Mouse (Mus musculus) intestine, embryonic 14.5 days (tissue): ENCODE results near the gene Ttc37. TPM values are rescaled to one million over a fixed set of nuclear protein-coding genes. Genes with fewer than 3 reads are reported as not detected.

Source experiments
- ATAC-seq: fragments of 200-750 bp; cut with Nextera tagmentation; replicated peaks from 2 replicates; pipeline ENCODE4 v1.8.0; 2017; ENCODE audit warnings: low read depth, moderate number of reproducible peaks, moderate TSS enrichment, moderate library complexity; ENCODE audit not compliant: low FRiP score, low TSS enrichment
- DNase-seq: peaks from one replicate; pipeline ENCODE4 v3.0.0-alpha.2; 2018; ENCODE audit warnings: low spot score
- H3K27ac ChIP-seq: fragments of 300-500 bp; sonication (generic); 2 replicates; pipeline ENCODE4 v1.5.1; 2014; ENCODE audit warnings: low read depth, mild to moderate bottlenecking, control low read depth
- H3K27me3 ChIP-seq: fragments of 300-500 bp; sonication (generic); replicated peaks from 2 replicates; pipeline ENCODE4 v1.6.1; 2014; ENCODE audit warnings: low read length, control low read depth; ENCODE audit not compliant: control insufficient read depth, insufficient read depth
- H3K36me3 ChIP-seq: fragments of 300-500 bp; sonication (generic); 2 replicates; pipeline ENCODE4 v1.6.1; 2014; ENCODE audit warnings: low read length, control low read depth; ENCODE audit not compliant: control insufficient read depth, insufficient read depth
- H3K4me1 ChIP-seq: fragments of 300-500 bp; sonication (generic); replicated peaks from 2 replicates; pipeline ENCODE4 v1.6.1; 2014; ENCODE audit warnings: low read length, control low read depth, mixed read lengths; ENCODE audit not compliant: control insufficient read depth, insufficient read depth
- H3K4me2 ChIP-seq: fragments of 300-500 bp; sonication (generic); 2 replicates; pipeline ENCODE4 v1.6.1; 2014; ENCODE audit warnings: low read length
- H3K4me3 ChIP-seq: fragments of 300-500 bp; sonication (generic); 2 replicates; pipeline ENCODE4 v1.5.1; 2014; ENCODE audit warnings: low read depth, low read length, control low read depth, mixed read lengths
- H3K9ac ChIP-seq: fragments of 300-500 bp; sonication (generic); 2 replicates; pipeline ENCODE4 v1.6.1; 2014; ENCODE audit warnings: mild to moderate bottlenecking, low read length
- H3K9me3 ChIP-seq: fragments of 300-500 bp; sonication (generic); 2 replicates; pipeline ENCODE4 v1.6.1; 2016; ENCODE audit warnings: low read length, control low read depth; ENCODE audit not compliant: control insufficient read depth
- WGBS: fragments of 180-500 bp; shearing (Covaris S2); extraction: QIAGEN DNeasy Blood & Tissue Kit; methylation state at CpG from one replicate; pipeline ENCODE4 v1.1.7; 2014; 5-methylcytosine and 5-hydroxymethylcytosine counted together
- polyA plus RNA-seq: library from polyadenylated mRNA; unstranded; fragments of >200 nt; fragmentation: Nextera tagmentation; extraction: Ambion mirVana; gene quantifications from 2 replicates; pipeline ENCODE4 v1.2.1, GENCODE M21; 2014

Gene Ttc37
- polyA plus RNA-seq, 1 experiment from 2014 or later = 17.3 TPM

- H3K36me3 ChIP-seq = peaks cover 69% of the 10 kb centered on the region
- H3K27ac ChIP-seq = no peak overlapping the region
- H3K9me3 ChIP-seq = no peaks in the 10 kb centered on the region
- no peak overlapping the region for H3K9ac ChIP-seq
- no peak overlapping the region for H3K4me2 ChIP-seq
- H3K4me1 ChIP-seq = no peaks in the 10 kb centered on the region
- ATAC-seq = no peak
- WGBS = 91% methylated on average over 4 of the region's 4 CpGs
- DNase-seq = no peak
- no peak overlapping the region for H3K4me3 ChIP-seq
- no peaks in the 10 kb centered on the region for H3K27me3 ChIP-seq
Observed at GRCm38 (mm10) chr13:76132415-76132814, 33.9 kb downstream of the Ttc37 start.

- Histone ChIP-seq H3K9me3 (no peaks in the 10 kb centered on the region), H3K4me2 (no peak overlapping the region), H3K4me3 (no peak overlapping the region), H3K36me3 (peaks cover 79% of the 10 kb centered on the region), H3K27me3 (no peaks in the 10 kb centered on the region), H3K9ac (no peak overlapping the region), H3K4me1 (no peaks in the 10 kb centered on the region), H3K27ac (no peak overlapping the region)
- ATAC-seq = no peak
- WGBS = 88% methylated on average over 3 of the region's 3 CpGs
- no peak for DNase-seq
Observed at GRCm38 (mm10) chr13:76138862-76139261, 40.3 kb downstream of the Ttc37 start.

GRCm38 (mm10) chr13:76141117-76141808, 42.7 kb downstream of the Ttc37 start:
- Histone ChIP-seq H3K9ac (no peak overlapping the region), H3K4me2 (no peak overlapping the region), H3K4me1 (no peaks in the 10 kb centered on the region), H3K36me3 (peaks cover 72% of the 10 kb centered on the region), H3K9me3 (no peaks in the 10 kb centered on the region), H3K27me3 (no peaks in the 10 kb centered on the region), H3K4me3 (no peak overlapping the region), H3K27ac (no peak overlapping the region)
- WGBS = 93% methylated on average over 12 of the region's 12 CpGs
- no peak for ATAC-seq
- no peak for DNase-seq

GRCm38 (mm10) chr13:76150483-76150882, 51.9 kb downstream of the Ttc37 start:
- 90% methylated on average over 5 of the region's 5 CpGs for WGBS
- no peak overlapping the region for H3K27ac ChIP-seq
- H3K4me3 ChIP-seq = no peak overlapping the region
- no peaks in the 10 kb centered on the region for H3K27me3 ChIP-seq
- no peak overlapping the region for H3K9ac ChIP-seq
- H3K9me3 ChIP-seq = no peaks in the 10 kb centered on the region
- ATAC-seq (no peak), DNase-seq (no peak)
- H3K36me3 ChIP-seq = peaks cover 60% of the 10 kb centered on the region
- no peaks in the 10 kb centered on the region for H3K4me1 ChIP-seq
- H3K4me2 ChIP-seq = no peak overlapping the region

GRCm38 (mm10) chr13:76157099-76157498, 58.6 kb downstream of the Ttc37 start:
- ATAC-seq = no peak
- WGBS = 77% methylated on average over 3 of the region's 3 CpGs
- no peak overlapping the region for H3K9ac ChIP-seq
- H3K27me3 ChIP-seq = no peaks in the 10 kb centered on the region
- H3K9me3 ChIP-seq = no peaks in the 10 kb centered on the region
- H3K4me2 ChIP-seq = no peak overlapping the region
- DNase-seq = no peak
- H3K4me3 ChIP-seq = no peak overlapping the region
- peaks cover 52% of the 10 kb centered on the region for H3K36me3 ChIP-seq
- no peaks in the 10 kb centered on the region for H3K4me1 ChIP-seq
- no peak overlapping the region for H3K27ac ChIP-seq

GRCm38 (mm10) chr13:76157508-76157907, 59.0 kb downstream of the Ttc37 start:
- ATAC-seq (no peak), DNase-seq (no peak)
- Histone ChIP-seq H3K27ac (no peak overlapping the region), H3K9ac (no peak overlapping the region), H3K27me3 (no peaks in the 10 kb centered on the region), H3K9me3 (no peaks in the 10 kb centered on the region), H3K4me3 (no peak overlapping the region), H3K4me2 (no peak overlapping the region), H3K4me1 (no peaks in the 10 kb centered on the region), H3K36me3 (peaks cover 54% of the 10 kb centered on the region)
- WGBS = 97% methylated on average over 1 of the region's 1 CpGs

- Histone ChIP-seq H3K27me3 (no peaks in the 10 kb centered on the region), H3K36me3 (peaks cover 57% of the 10 kb centered on the region), H3K4me1 (no peaks in the 10 kb centered on the region), H3K9me3 (no peaks in the 10 kb centered on the region), H3K9ac (no peak overlapping the region), H3K27ac (no peak overlapping the region), H3K4me2 (no peak overlapping the region), H3K4me3 (no peak overlapping the region)
- ATAC-seq = no peak
- DNase-seq = no peak
- WGBS = 76% methylated on average over 2 of the region's 2 CpGs
Observed at GRCm38 (mm10) chr13:76160587-76160986, 62.1 kb downstream of the Ttc37 start.

GRCm38 (mm10) chr13:76174297-76174696, 75.8 kb downstream of the Ttc37 start:
- DNase-seq (no peak), ATAC-seq (no peak)
- Histone ChIP-seq H3K36me3 (peaks cover 34% of the 10 kb centered on the region), H3K4me1 (no peaks in the 10 kb centered on the region), H3K4me2 (no peak overlapping the region), H3K27me3 (no peaks in the 10 kb centered on the region), H3K9me3 (peaks cover 4% of the 10 kb centered on the region; the same call in 1 of the 2 replicates), H3K4me3 (no peak overlapping the region), H3K27ac (no peak overlapping the region), H3K9ac (no peak overlapping the region)

- no peak for ATAC-seq
- no peak overlapping the region for H3K9ac ChIP-seq
- WGBS = 95% methylated on average over 5 of the region's 5 CpGs
Observed at GRCm38 (mm10) chr13:76178700-76179099, 80.2 kb downstream of the Ttc37 start.

More at GRCm38 (mm10) chr13:76178700-76179099, 80.2 kb downstream of the Ttc37 start:
- H3K9me3 ChIP-seq = peaks cover 4% of the 10 kb centered on the region; the same call in 1 of the 2 replicates
- no peaks in the 10 kb centered on the region for H3K27me3 ChIP-seq
- no peak for DNase-seq
- peaks cover 40% of the 10 kb centered on the region for H3K36me3 ChIP-seq
- no peak overlapping the region for H3K4me2 ChIP-seq
- H3K4me1 ChIP-seq = no peaks in the 10 kb centered on the region
- no peak overlapping the region for H3K27ac ChIP-seq
- no peak overlapping the region for H3K4me3 ChIP-seq
